Comparison of ENCODE assay signal across 14 mouse cellular contexts in the genomic region with DNA sequence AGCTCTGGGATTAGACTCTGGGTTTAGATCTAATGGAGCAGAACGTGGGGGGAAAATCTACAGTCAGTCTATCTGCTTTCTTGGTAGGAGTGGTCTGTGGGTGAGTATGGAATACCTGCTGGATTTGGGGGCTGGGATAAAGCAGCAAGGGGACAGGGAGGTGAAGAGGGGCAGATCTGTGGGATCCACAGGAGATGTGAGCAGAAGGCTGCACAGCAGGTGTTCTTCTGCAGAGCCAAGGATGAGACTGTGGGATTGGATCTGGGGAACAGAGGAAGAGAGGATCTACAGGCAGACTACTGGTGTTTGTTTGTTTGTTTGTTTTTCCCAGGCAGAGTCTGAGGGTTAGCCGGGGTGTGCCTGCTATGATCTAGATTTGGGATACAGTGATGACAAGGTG.
DNase-seq lines count a peak whose midpoint lies in the region.
"Had no signal": no experiment of that assay in that cellular context is flagged by ENCODE, and none has a peak within 500 bp of the region (broad histone marks: within the 10 kb centered on the region; RNA-seq: fewer than 3 reads in every experiment).

No protein-coding gene starts in this region.

- intact Hi-C loops in left cerebral cortex, postnatal 4 days (cut with DNase I) = no loop called here

- peak; percentile 60 for DNase-seq in left cerebral cortex, postnatal 4 days
- DNase-seq in left cerebral cortex, adult 9 months (ENCODE audit: low spot score in 2 of 2) = no peak
- DNase-seq in cerebellum, adult 11-12 months = peak; percentile 94
- peak; percentile 95 for DNase-seq in cerebellum, adult 9-10 months
- peak; percentile 94 to 95 for DNase-seq in cerebellum, postnatal 25 days
- DNase-seq in right cerebral cortex, postnatal 14 days = no peak
- DNase-seq in kidney, adult 8-10 months = no peak
- DNase-seq in heart, adult 11 months = no peak
- DNase-seq: adrenal gland, postnatal 14 days; forebrain, postnatal 0 days; gastrocnemius, adult 2 months; gastrocnemius, postnatal 25 days; heart, postnatal 10 days; kidney, adult 2 months had no signal

Comparison
In these comparisons a context has a peak if more than half of its experiments do, and no peak if none do; other contexts are left out.
1. DNase-seq: peak in left cerebral cortex, postnatal 4 days (single experiment), cerebellum, adult 11-12 months (single experiment), cerebellum, adult 9-10 months (single experiment) and cerebellum, postnatal 25 days (2 of 2); none in left cerebral cortex, adult 9 months (0 of 2), right cerebral cortex, postnatal 14 days (single experiment), kidney, adult 8-10 months (0 of 2) and heart, adult 11 months (single experiment).